Mouse (Mus musculus): ENCODE data around the gene Smr2. TPM values are rescaled to one million over a fixed set of nuclear protein-coding genes. Genes with fewer than 3 reads are reported as not detected.

Gene Smr2
- not detected for total RNA-seq (2023)

DNA sequence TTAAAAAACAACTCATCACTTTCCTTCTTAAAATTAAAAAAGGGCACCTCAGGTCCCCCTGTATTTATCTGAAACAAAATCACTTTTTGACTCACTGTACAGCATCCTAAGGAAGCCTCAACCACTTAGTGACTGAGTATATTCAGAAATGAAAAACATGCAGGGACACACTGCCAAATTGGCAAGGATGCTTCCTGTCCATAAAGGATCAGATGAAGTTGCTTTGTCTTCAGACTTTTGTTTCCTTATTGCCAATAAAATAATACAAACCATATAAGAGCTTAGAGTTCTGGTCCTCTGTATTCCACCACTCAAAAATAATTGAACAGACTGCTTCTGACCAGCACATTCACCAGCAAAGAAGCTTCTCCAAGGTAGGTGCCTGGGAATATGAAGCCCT is at the start of gene Smr2:
Gene Smr2 (plus strand): TSS at position 301 of the 400 bp plus-strand sequence.

GRCm38 (mm10) chr5:88111430-88111829 is 25.1 kb downstream of the Smr2 start, which contains the start of gene Gm11116:
Gene Gm11116 (minus strand): TSS chr5:88111530.

DNA sequence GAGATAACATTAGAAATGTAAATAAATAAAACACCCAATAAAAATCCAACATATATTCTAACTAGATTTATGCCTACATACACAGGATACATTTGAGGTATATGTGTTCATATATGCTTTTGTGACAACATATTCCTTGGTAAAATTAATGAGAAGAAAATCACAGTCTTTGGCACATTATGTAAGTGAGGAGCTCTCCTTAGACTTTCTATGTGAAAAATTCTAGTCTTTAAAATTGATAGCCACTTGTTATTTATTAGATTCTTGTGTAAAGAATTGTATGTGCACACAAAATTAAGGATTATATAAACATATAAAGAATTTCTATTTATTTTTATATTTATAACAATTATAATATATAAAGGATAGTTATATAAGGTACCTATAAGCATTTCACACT is 67.6 kb downstream of the Smr2 start, which contains the start of gene Gm11115:
Gene Gm11115 (minus strand): TSS at position 101 of the 400 bp plus-strand sequence.

Other genes with a start within 250 kb of the Smr2 start
- not detected for gene Odam, start 201.5 kb upstream of the Smr2 start, total RNA-seq (2023)
- gene Csn3, start 161.0 kb upstream of the Smr2 start, total RNA-seq (2023), result not detected
- gene 2310003L06Rik, start 117.1 kb upstream of the Smr2 start, total RNA-seq (2023), result not detected
- not detected for gene Gm28434, start 117.0 kb upstream of the Smr2 start, total RNA-seq (2023)
- gene Cabs1, start 107.1 kb upstream of the Smr2 start, total RNA-seq (2023), result not detected
- not detected for gene Smr3a, start 84.0 kb upstream of the Smr2 start, total RNA-seq (2023)
- not detected for gene Gm11116, start 25.0 kb downstream of the Smr2 start, total RNA-seq (2023)
- gene Gm11115, start 67.5 kb downstream of the Smr2 start, total RNA-seq (2023), result not detected
- not detected for gene Gm7714, start 182.4 kb downstream of the Smr2 start, total RNA-seq (2023)
- not detected for gene Prol1, start 230.8 kb downstream of the Smr2 start, total RNA-seq (2023)